Mouse (Mus musculus): ENCODE results near the gene Muc1.

DNA sequence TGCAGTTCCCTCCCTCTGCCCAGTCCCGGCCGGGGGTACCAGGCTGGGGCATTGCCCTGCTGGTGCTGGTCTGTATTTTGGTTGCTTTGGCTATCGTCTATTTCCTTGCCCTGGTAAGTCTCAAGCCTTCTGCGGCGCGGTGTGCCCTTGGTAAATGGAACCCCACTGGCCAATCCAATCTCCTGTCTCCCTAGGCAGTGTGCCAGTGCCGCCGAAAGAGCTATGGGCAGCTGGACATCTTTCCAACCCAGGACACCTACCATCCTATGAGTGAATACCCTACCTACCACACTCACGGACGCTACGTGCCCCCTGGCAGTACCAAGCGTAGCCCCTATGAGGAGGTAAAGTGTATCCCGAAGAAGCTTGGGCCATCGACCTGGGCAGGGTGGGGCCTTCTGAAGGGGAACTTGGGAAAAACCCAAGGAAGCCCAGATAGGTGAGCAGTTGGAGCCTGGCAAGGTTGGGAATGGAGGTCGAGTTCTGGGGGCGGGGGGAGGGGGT lies 3.0 kb downstream of the Muc1 start:
- TF ChIP-seq CTCF (IDR thresholded peaks at IDR 0.05; ENCODE audit: control insufficient read depth, insufficient read depth, low read length), result no peak
- no peak for TF ChIP-seq POLR2A (IDR thresholded peaks at IDR 0.05; ENCODE audit: borderline replicate concordance, control insufficient read depth, low read depth, low read length)
